Mouse (Mus musculus) bone marrow macrophage, adult 2 months (primary cell): ENCODE results near the gene Mtrex.

Experiments used
- CTCF ChIP-seq: IDR thresholded peaks from 2 replicates; pipeline ENCODE4 v1.5.1; 2012; ENCODE audit warnings: low read depth, mild to moderate bottlenecking, low read length, moderate library complexity
- POLR2A ChIP-seq: IDR thresholded peaks from 2 replicates; pipeline ENCODE4 v1.6.1; 2012; ENCODE audit warnings: mild to moderate bottlenecking, low read depth, low read length, borderline replicate concordance

DNA sequence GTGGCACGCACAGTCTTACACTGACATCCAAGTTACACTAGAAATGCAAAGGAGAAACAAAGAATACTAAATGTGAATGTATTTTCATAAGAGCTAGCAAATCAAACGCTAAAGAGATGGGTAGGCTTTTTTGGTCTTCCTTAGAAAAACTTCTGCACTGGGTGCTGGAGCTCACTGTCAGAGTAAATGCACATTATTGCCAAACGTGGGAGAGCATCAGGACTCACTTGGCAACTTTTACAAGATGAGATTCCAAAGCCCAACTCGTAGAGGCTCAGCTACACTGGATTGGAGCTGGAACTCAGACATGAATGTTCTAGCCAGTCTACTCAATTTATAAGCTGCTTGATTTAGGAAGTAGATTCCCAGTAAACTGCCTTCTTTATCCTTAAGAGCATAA is 16.8 kb downstream of the Mtrex start:
- no peak for TF ChIP-seq POLR2A
- TF ChIP-seq CTCF = no peak
